Comparison of ENCODE assay signal across 23 mouse cellular contexts in the genomic region with DNA sequence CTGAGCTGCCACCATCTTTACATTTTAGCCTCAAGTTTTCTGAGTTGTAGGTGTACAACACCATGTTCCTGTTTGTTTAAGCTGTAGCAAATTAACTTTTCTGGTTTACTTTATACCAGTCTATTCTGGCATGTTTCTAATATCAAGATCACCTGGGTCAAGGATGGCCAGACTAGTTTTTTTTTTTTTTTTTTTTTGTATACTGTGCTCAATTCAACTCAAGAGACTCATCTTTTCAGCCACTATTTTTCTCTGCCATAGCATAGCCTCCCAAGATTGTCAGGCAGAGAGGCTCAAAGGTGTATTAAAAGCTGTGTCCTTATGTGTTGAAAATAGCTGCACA. TPM values are rescaled to one million over a fixed set of nuclear protein-coding genes. Genes with fewer than 3 reads are reported as not detected.
DNase-seq lines count a peak whose midpoint lies in the region; ATAC-seq and TF ChIP-seq lines count a peak whose summit lies in the region.
"Had no signal": no experiment of that assay in that cellular context is flagged by ENCODE, and none has a peak within 500 bp of the region (broad histone marks: within the 10 kb centered on the region; RNA-seq: fewer than 3 reads in every experiment).

No protein-coding gene starts in this region.

- H3K27ac ChIP-seq in intestine, postnatal 0 days (ENCODE audit: low read depth, low read length): no peak overlapping the region
- no peak overlapping the region for H3K27ac ChIP-seq in intestine, embryonic 15.5 days
- H3K27ac ChIP-seq in midbrain, embryonic 11.5 days (ENCODE audit: low read depth, low read length): no peak overlapping the region
- no peak overlapping the region for H3K27ac ChIP-seq in midbrain, embryonic 13.5 days
- H3K27ac ChIP-seq in stomach, postnatal 0 days (replicated peaks): no peak overlapping the region
- H3K27ac ChIP-seq: forebrain, embryonic 10.5 days; hindbrain, embryonic 15.5 days; left cerebral cortex, adult 2 months; limb, embryonic 12.5 days; liver, embryonic 15.5 days had no signal

- H3K9me3 ChIP-seq in intestine, postnatal 0 days (ENCODE audit: control insufficient read depth): no peaks in the 10 kb centered on the region
- H3K9me3 ChIP-seq in intestine, embryonic 15.5 days: no peaks in the 10 kb centered on the region
- no peaks in the 10 kb centered on the region for H3K9me3 ChIP-seq in midbrain, embryonic 11.5 days (ENCODE audit: control insufficient read depth, low read length)
- H3K9me3 ChIP-seq in midbrain, embryonic 13.5 days: no peaks in the 10 kb centered on the region
- H3K9me3 ChIP-seq in stomach, postnatal 0 days (ENCODE audit: control insufficient read depth, low read length): no peaks in the 10 kb centered on the region
- H3K9me3 ChIP-seq: forebrain, embryonic 10.5 days; hindbrain, embryonic 15.5 days; limb, embryonic 12.5 days; liver, embryonic 15.5 days had no signal

- no peaks in the 10 kb centered on the region for H3K4me1 ChIP-seq in intestine, postnatal 0 days (replicated peaks; ENCODE audit: control insufficient read depth, insufficient read depth, low read length)
- H3K4me1 ChIP-seq in intestine, embryonic 15.5 days (replicated peaks): no peaks in the 10 kb centered on the region
- no peaks in the 10 kb centered on the region for H3K4me1 ChIP-seq in midbrain, embryonic 11.5 days (ENCODE audit: control insufficient read depth, insufficient read depth, low read length)
- no peaks in the 10 kb centered on the region for H3K4me1 ChIP-seq in midbrain, embryonic 13.5 days (replicated peaks)
- no peaks in the 10 kb centered on the region for H3K4me1 ChIP-seq in stomach, postnatal 0 days (replicated peaks; ENCODE audit: control insufficient read depth, insufficient read depth)
- H3K4me1 ChIP-seq: forebrain, embryonic 10.5 days; hindbrain, embryonic 15.5 days; limb, embryonic 12.5 days; liver, embryonic 15.5 days had no signal

- no peak overlapping the region for H3K4me2 ChIP-seq in intestine, postnatal 0 days (replicated peaks; ENCODE audit: low read depth)
- no peak overlapping the region for H3K4me2 ChIP-seq in intestine, embryonic 15.5 days (replicated peaks)
- no peak overlapping the region for H3K4me2 ChIP-seq in midbrain, embryonic 11.5 days
- H3K4me2 ChIP-seq in midbrain, embryonic 13.5 days (replicated peaks): no peak overlapping the region
- no peak overlapping the region for H3K4me2 ChIP-seq in stomach, postnatal 0 days (replicated peaks; ENCODE audit: low read depth)
- H3K4me2 ChIP-seq: hindbrain, embryonic 15.5 days; limb, embryonic 12.5 days; liver, embryonic 15.5 days had no signal

- H3K9ac ChIP-seq in intestine, postnatal 0 days (ENCODE audit: low read depth, low read length): no peak overlapping the region
- no peak overlapping the region for H3K9ac ChIP-seq in intestine, embryonic 15.5 days
- no peak overlapping the region for H3K9ac ChIP-seq in midbrain, embryonic 11.5 days (ENCODE audit: low read length)
- H3K9ac ChIP-seq in midbrain, embryonic 13.5 days (replicated peaks): no peak overlapping the region
- H3K9ac ChIP-seq in stomach, postnatal 0 days (ENCODE audit: low read length): no peak overlapping the region
- H3K9ac ChIP-seq: hindbrain, embryonic 15.5 days; limb, embryonic 12.5 days; liver, embryonic 15.5 days had no signal

- ATAC-seq in intestine, postnatal 0 days: 0 out of 2 replicates have a peak, but pooled peaks have one; percentile 14
- ATAC-seq in intestine, embryonic 15.5 days: no peak
- ATAC-seq in midbrain, embryonic 11.5 days (ENCODE audit: low FRiP score): peak; percentile 15
- ATAC-seq in midbrain, embryonic 13.5 days: no peak
- ATAC-seq in stomach, postnatal 0 days (ENCODE audit: low FRiP score, low TSS enrichment): peak; percentile 40; the same call in 1 of the 2 replicates

- DNase-seq in midbrain, embryonic 11.5 days (ENCODE audit: low spot score, missing footprints): peak; percentile 88
- DNase-seq in Muller cell, postnatal 12 days (ENCODE audit: inconsistent ontology term): peak; percentile 19
- no peak for DNase-seq in stomach, postnatal 0 days (ENCODE audit: low spot score)
- no peak for DNase-seq in cerebellum, adult 8-10 months
- DNase-seq: adrenal gland, postnatal 25 days; cerebellum, adult 11 months; cerebellum, postnatal 14 days; gastrocnemius, postnatal 14 days; heart, adult 18-20 months; heart, postnatal 4 days; kidney, adult 2 months; kidney, postnatal 36 days; layer of hippocampus, adult 9-11 months; right cerebral cortex, postnatal 25 days; thymus, adult 2 months had no signal

- no peaks in the 10 kb centered on the region for H3K27me3 ChIP-seq in intestine, postnatal 0 days (replicated peaks; ENCODE audit: control insufficient read depth, insufficient read depth, low read length)
- H3K27me3 ChIP-seq in intestine, embryonic 15.5 days (replicated peaks): no peaks in the 10 kb centered on the region
- H3K27me3 ChIP-seq in midbrain, embryonic 11.5 days (ENCODE audit: control insufficient read depth, insufficient read depth, low read length): no peaks in the 10 kb centered on the region
- no peaks in the 10 kb centered on the region for H3K27me3 ChIP-seq in midbrain, embryonic 13.5 days
- H3K27me3 ChIP-seq in stomach, postnatal 0 days (ENCODE audit: control insufficient read depth, insufficient read depth, low read length): no peaks in the 10 kb centered on the region
- H3K27me3 ChIP-seq: hindbrain, embryonic 15.5 days; limb, embryonic 12.5 days; liver, embryonic 15.5 days had no signal

- TF ChIP-seq CTCF in intestine, postnatal 0 days (IDR thresholded peaks at IDR 0.05; ENCODE audit: low read depth): no peak
- TF ChIP-seq CTCF in stomach, postnatal 0 days (IDR thresholded peaks at IDR 0.05; ENCODE audit: low read depth): no peak

- no peak for TF ChIP-seq EP300 in stomach, postnatal 0 days (optimal IDR thresholded peaks at IDR 0.05)

- peaks cover 22% of the 10 kb centered on the region for H3K36me3 ChIP-seq in intestine, postnatal 0 days (ENCODE audit: control insufficient read depth, insufficient read depth)
- H3K36me3 ChIP-seq in intestine, embryonic 15.5 days: no peaks in the 10 kb centered on the region
- H3K36me3 ChIP-seq in midbrain, embryonic 11.5 days (ENCODE audit: control insufficient read depth, insufficient read depth, low read length): peaks cover 8% of the 10 kb centered on the region; the same call in 1 of the 2 replicates
- H3K36me3 ChIP-seq in midbrain, embryonic 13.5 days: peaks cover 22% of the 10 kb centered on the region
- H3K36me3 ChIP-seq in stomach, postnatal 0 days (ENCODE audit: control insufficient read depth, insufficient read depth, low read length): peaks cover 4% of the 10 kb centered on the region; the same call in 1 of the 2 replicates

- no peak overlapping the region for H3K4me3 ChIP-seq in intestine, postnatal 0 days (ENCODE audit: low read depth, low read length)
- no peak overlapping the region for H3K4me3 ChIP-seq in intestine, embryonic 15.5 days (replicated peaks)
- H3K4me3 ChIP-seq in midbrain, embryonic 11.5 days (ENCODE audit: low read depth, low read length): no peak overlapping the region
- no peak overlapping the region for H3K4me3 ChIP-seq in midbrain, embryonic 13.5 days (replicated peaks)
- no peak overlapping the region for H3K4me3 ChIP-seq in stomach, postnatal 0 days (ENCODE audit: low read depth, low read length)
- H3K4me3 ChIP-seq: forebrain, embryonic 10.5 days; hindbrain, embryonic 15.5 days; left cerebral cortex, adult 2 months; limb, embryonic 12.5 days; liver, embryonic 15.5 days had no signal

RNA-seq across cellular contexts. Expression of a gene that starts 14.4 kb away (rescaled TPM):
- 84.5 and 92.6 TPM in 2 replicates for polyA plus RNA-seq in intestine, postnatal 0 days (2015; fragmentation: Nextera tagmentation; extraction: Ambion mirVana)
- polyA plus RNA-seq in intestine, embryonic 15.5 days (2015; fragmentation: Nextera tagmentation; extraction: Ambion mirVana): 112 and 128 TPM in 2 replicates
- polyA plus RNA-seq in midbrain, embryonic 11.5 days (2014; fragmentation: Nextera tagmentation; extraction: Ambion mirVana): 196 and 219 TPM in 2 replicates
- polyA plus RNA-seq in midbrain, embryonic 13.5 days (2015; fragmentation: Nextera tagmentation; extraction: Ambion mirVana): 128 and 144 TPM in 2 replicates
- polyA plus RNA-seq in stomach, postnatal 0 days (2015; fragmentation: Nextera tagmentation; extraction: Ambion mirVana): 73.9 and 74.3 TPM in 2 replicates

Comparison
In these comparisons a context has a peak if more than half of its experiments do, and no peak if none do; other contexts are left out.
1. ATAC-seq: peak in intestine, postnatal 0 days (single experiment), midbrain, embryonic 11.5 days (single experiment) and stomach, postnatal 0 days (single experiment); none in intestine, embryonic 15.5 days (single experiment) and midbrain, embryonic 13.5 days (single experiment).
2. DNase-seq: peak in midbrain, embryonic 11.5 days (single experiment) and Muller cell, postnatal 12 days (single experiment); none in stomach, postnatal 0 days (single experiment) and cerebellum, adult 8-10 months (single experiment).